ENCODE assay signal across 10 mouse cellular contexts in the genomic region with DNA sequence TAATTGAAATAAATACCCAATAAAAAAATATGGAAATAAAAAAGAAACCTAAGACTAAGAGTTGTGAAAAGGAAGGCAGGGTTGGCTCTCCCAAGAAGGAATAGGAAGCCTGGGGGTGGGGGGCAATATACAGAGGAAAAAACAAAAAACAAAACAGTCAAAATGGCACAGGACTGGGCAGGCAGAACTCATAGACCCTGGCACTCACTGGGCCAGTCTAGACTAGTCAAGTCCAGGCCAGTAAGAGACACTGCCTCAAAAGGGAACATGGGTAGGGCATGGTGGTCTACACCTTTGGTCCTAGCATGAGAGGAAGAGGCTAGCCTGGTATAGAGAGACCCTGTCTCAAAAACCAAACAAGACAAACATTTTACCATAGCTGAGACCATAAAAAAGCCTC. TPM values are rescaled to one million over a fixed set of nuclear protein-coding genes. Genes with fewer than 3 reads are reported as not detected.
DNase-seq lines count a peak whose midpoint lies in the region; ATAC-seq lines count a peak whose summit lies in the region.
"Had no signal": no experiment of that assay in that cellular context is flagged by ENCODE, and none has a peak within 500 bp of the region (broad histone marks: within the 10 kb centered on the region; RNA-seq: fewer than 3 reads in every experiment).

No protein-coding gene starts in this region.

- no peaks in the 10 kb centered on the region for H3K27me3 ChIP-seq in kidney, embryonic 16.5 days (ENCODE audit: insufficient read depth, low read length)
- H3K27me3 ChIP-seq in forebrain, embryonic 13.5 days = no peaks in the 10 kb centered on the region
- H3K27me3 ChIP-seq in forebrain, embryonic 16.5 days (replicated peaks; ENCODE audit: control insufficient read depth, insufficient read depth, low read length) = no peaks in the 10 kb centered on the region
- no peaks in the 10 kb centered on the region for H3K27me3 ChIP-seq in midbrain, embryonic 15.5 days (replicated peaks)
- H3K27me3 ChIP-seq: CH12.LX had no signal

- no peak overlapping the region for H3K4me3 ChIP-seq in kidney, embryonic 16.5 days (ENCODE audit: low read length)
- no peak overlapping the region for H3K4me3 ChIP-seq in forebrain, embryonic 13.5 days
- no peak overlapping the region for H3K4me3 ChIP-seq in forebrain, embryonic 16.5 days (replicated peaks; ENCODE audit: low read length)
- no peak overlapping the region for H3K4me3 ChIP-seq in midbrain, embryonic 15.5 days

- H3K9ac ChIP-seq in kidney, embryonic 16.5 days (replicated peaks; ENCODE audit: low read length) = no peak overlapping the region
- no peak overlapping the region for H3K9ac ChIP-seq in forebrain, embryonic 13.5 days
- no peak overlapping the region for H3K9ac ChIP-seq in forebrain, embryonic 16.5 days (replicated peaks; ENCODE audit: low read depth, low read length)
- no peak overlapping the region for H3K9ac ChIP-seq in midbrain, embryonic 15.5 days

- no peak for DNase-seq in kidney, adult 11 months
- no peak for DNase-seq in left cerebral cortex, adult 18-20 months (ENCODE audit: low spot score in 2 of 2)
- no peak for DNase-seq in left cerebral cortex, adult 9 months (ENCODE audit: low spot score in 2 of 2)

- peak; percentile 72; the same call in 1 of the 2 replicates for ATAC-seq in kidney, embryonic 16.5 days (ENCODE audit: low FRiP score, low TSS enrichment)
- ATAC-seq in forebrain, embryonic 13.5 days = peak; percentile 46
- peak; percentile 37 for ATAC-seq in forebrain, embryonic 16.5 days
- ATAC-seq in midbrain, embryonic 15.5 days (replicated peaks) = peak; percentile 79

- H3K36me3 ChIP-seq in kidney, embryonic 16.5 days (ENCODE audit: insufficient read depth, low read length) = no peaks in the 10 kb centered on the region
- H3K36me3 ChIP-seq in forebrain, embryonic 13.5 days (ENCODE audit: poor library complexity, severe bottlenecking) = no peaks in the 10 kb centered on the region
- no peaks in the 10 kb centered on the region for H3K36me3 ChIP-seq in forebrain, embryonic 16.5 days (ENCODE audit: control insufficient read depth, insufficient read depth)
- no peaks in the 10 kb centered on the region for H3K36me3 ChIP-seq in midbrain, embryonic 15.5 days (replicated peaks)

- H3K27ac ChIP-seq in kidney, embryonic 16.5 days (ENCODE audit: low read length) = no peak overlapping the region
- no peak overlapping the region for H3K27ac ChIP-seq in forebrain, embryonic 13.5 days
- no peak overlapping the region for H3K27ac ChIP-seq in forebrain, embryonic 16.5 days (ENCODE audit: low read length)
- H3K27ac ChIP-seq in midbrain, embryonic 15.5 days = no peak overlapping the region

- H3K9me3 ChIP-seq in kidney, embryonic 16.5 days (ENCODE audit: low read length) = no peaks in the 10 kb centered on the region
- no peaks in the 10 kb centered on the region for H3K9me3 ChIP-seq in forebrain, embryonic 13.5 days (replicated peaks)
- no peaks in the 10 kb centered on the region for H3K9me3 ChIP-seq in forebrain, embryonic 16.5 days (ENCODE audit: control insufficient read depth, low read length)
- no peaks in the 10 kb centered on the region for H3K9me3 ChIP-seq in midbrain, embryonic 15.5 days

- no peak overlapping the region for H3K4me2 ChIP-seq in kidney, embryonic 16.5 days (replicated peaks; ENCODE audit: low read depth, low read length)
- no peak overlapping the region for H3K4me2 ChIP-seq in forebrain, embryonic 13.5 days
- no peak overlapping the region for H3K4me2 ChIP-seq in forebrain, embryonic 16.5 days (ENCODE audit: low read length)
- no peak overlapping the region for H3K4me2 ChIP-seq in midbrain, embryonic 15.5 days

- no peaks in the 10 kb centered on the region for H3K4me1 ChIP-seq in kidney, embryonic 16.5 days (ENCODE audit: insufficient read depth, low read length)
- H3K4me1 ChIP-seq in forebrain, embryonic 13.5 days = no peaks in the 10 kb centered on the region
- H3K4me1 ChIP-seq in forebrain, embryonic 16.5 days (replicated peaks; ENCODE audit: control insufficient read depth, insufficient read depth, low read length) = no peaks in the 10 kb centered on the region
- H3K4me1 ChIP-seq in midbrain, embryonic 15.5 days = no peaks in the 10 kb centered on the region

RNA-seq across cellular contexts. Expression of a gene that starts 26.6 kb away (rescaled TPM):
- 618 and 645 TPM in 2 replicates for polyA plus RNA-seq in kidney, embryonic 16.5 days (2015; fragmentation: Nextera tagmentation; extraction: Ambion mirVana)
- polyA plus RNA-seq in forebrain, embryonic 13.5 days (2015; fragmentation: Nextera tagmentation; extraction: Ambion mirVana) = 747 and 755 TPM in 2 replicates
- 575 and 647 TPM in 2 replicates for polyA plus RNA-seq in forebrain, embryonic 16.5 days (2015; fragmentation: Nextera tagmentation; extraction: Ambion mirVana)
- 417 and 424 TPM in 2 replicates for polyA plus RNA-seq in midbrain, embryonic 15.5 days (2015; fragmentation: Nextera tagmentation; extraction: Ambion mirVana)
- 100 to 1,000 TPM; 120 to 125 TPM for total RNA-seq in left cerebral cortex, adult 18-20 months (2021)

RNA-seq across cellular contexts. Expression of a gene that starts 26.8 kb away (rescaled TPM):
- not detected in 2 replicates for polyA plus RNA-seq in kidney, embryonic 16.5 days (2015; fragmentation: Nextera tagmentation; extraction: Ambion mirVana)
- polyA plus RNA-seq in forebrain, embryonic 13.5 days (2015; fragmentation: Nextera tagmentation; extraction: Ambion mirVana) = 0.11 and 0.13 TPM in 2 replicates
- polyA plus RNA-seq in forebrain, embryonic 16.5 days (2015; fragmentation: Nextera tagmentation; extraction: Ambion mirVana) = not detected in 2 replicates
- 0.06 and 0.22 TPM in 2 replicates for polyA plus RNA-seq in midbrain, embryonic 15.5 days (2015; fragmentation: Nextera tagmentation; extraction: Ambion mirVana)
- under 1 TPM in 1 of 2 experiments, not detected in 1; 0.14 TPM for total RNA-seq in left cerebral cortex, adult 18-20 months (2021)
- total RNA-seq: liver, adult 2 months had no signal
- polyA plus RNA-seq: liver, adult 2 months; small intestine, adult 2 months had no signal

RNA-seq across cellular contexts. Expression of a gene that starts 43.8 kb away (rescaled TPM):
- polyA plus RNA-seq in kidney, embryonic 16.5 days (2015; fragmentation: Nextera tagmentation; extraction: Ambion mirVana) = 40.9 and 45.1 TPM in 2 replicates
- polyA plus RNA-seq in forebrain, embryonic 13.5 days (2015; fragmentation: Nextera tagmentation; extraction: Ambion mirVana) = 33.6 and 35.8 TPM in 2 replicates
- polyA plus RNA-seq in forebrain, embryonic 16.5 days (2015; fragmentation: Nextera tagmentation; extraction: Ambion mirVana) = 25.2 and 25.8 TPM in 2 replicates
- polyA plus RNA-seq in midbrain, embryonic 15.5 days (2015; fragmentation: Nextera tagmentation; extraction: Ambion mirVana) = 18.1 and 21.5 TPM in 2 replicates
- 1 to 10 TPM; 3.9 to 5.9 TPM for total RNA-seq in left cerebral cortex, adult 18-20 months (2021)

RNA-seq across cellular contexts. Expression of a gene that starts 53.2 kb away (rescaled TPM):
- polyA plus RNA-seq in kidney, embryonic 16.5 days (2015; fragmentation: Nextera tagmentation; extraction: Ambion mirVana) = 23.5 and 26.2 TPM in 2 replicates
- polyA plus RNA-seq in forebrain, embryonic 13.5 days (2015; fragmentation: Nextera tagmentation; extraction: Ambion mirVana) = 3.4 and 4.6 TPM in 2 replicates
- polyA plus RNA-seq in forebrain, embryonic 16.5 days (2015; fragmentation: Nextera tagmentation; extraction: Ambion mirVana) = 1.7 and 2.4 TPM in 2 replicates
- polyA plus RNA-seq in midbrain, embryonic 15.5 days (2015; fragmentation: Nextera tagmentation; extraction: Ambion mirVana) = 1.5 and 2.0 TPM in 2 replicates
- 1 to 10 TPM; 2.3 to 2.8 TPM for total RNA-seq in left cerebral cortex, adult 18-20 months (2021)
